Mouse (Mus musculus) E14TG2a.4 (cell line): Measurements from ENCODE around the gene Kcmf1.

ENCODE experiments used
- H3K27me3 ChIP-seq: 2 replicates; pipeline ENCODE4 v1.6.1; 2014; ENCODE audit warnings: low read length, control low read depth; ENCODE audit not compliant: insufficient read depth
- H3K36me3 ChIP-seq: 2 replicates; pipeline ENCODE4 v1.6.1; 2014; ENCODE audit warnings: low read length, control low read depth; ENCODE audit not compliant: insufficient read depth
- H3K4me1 ChIP-seq: replicated peaks from 2 replicates; pipeline ENCODE4 v1.6.1; 2014; ENCODE audit warnings: low read depth, low read length, control low read depth
- H3K4me3 ChIP-seq: replicated peaks from 2 replicates; pipeline ENCODE4 v1.5.1; 2014; ENCODE audit warnings: mild to moderate bottlenecking, low read length
- H3K9me3 ChIP-seq: 2 replicates; pipeline ENCODE4 v1.6.1; 2014; ENCODE audit warnings: low read length, control low read depth
- CTCF ChIP-seq: conservative IDR thresholded peaks from 2 replicates; pipeline ENCODE4 v1.5.1; 2014; ENCODE audit warnings: low read length
- NANOG ChIP-seq: IDR thresholded peaks from 2 replicates; pipeline ENCODE4 v1.6.1; 2014; ENCODE audit warnings: borderline replicate concordance, low read length, mixed read lengths
- POU5F1 ChIP-seq: IDR thresholded peaks from 2 replicates; pipeline ENCODE4 v1.6.1; 2014; ENCODE audit warnings: low read length, borderline replicate concordance

The Kcmf1 gene

GRCm38 (mm10) chr6:72899781-72900681, at the start of gene Kcmf1:
Kcmf1 (minus strand) TSS chr6:72899979.
- Histone ChIP-seq H3K4me3 (peak within 1 kb of the TSS; percentile 91), H3K36me3 (peaks cover 19% of the 10 kb centered on the region), H3K9me3 (no peaks in the 10 kb centered on the region), H3K27me3 (no peaks in the 10 kb centered on the region), H3K4me1 (peaks cover 66% of the 10 kb centered on the region)
- no peak for TF ChIP-seq POU5F1
- TF ChIP-seq NANOG = no peak
- no peak for TF ChIP-seq CTCF

GRCm38 (mm10) chr6:72949161-72949756, 49.5 kb upstream of the Kcmf1 start:
- no peak overlapping the region for H3K4me3 ChIP-seq
- no peaks in the 10 kb centered on the region for H3K27me3 ChIP-seq
- H3K9me3 ChIP-seq = peaks cover 29% of the 10 kb centered on the region
- H3K36me3 ChIP-seq = peaks cover 5% of the 10 kb centered on the region; the same call in 1 of the 2 replicates
- H3K4me1 ChIP-seq = peaks cover 27% of the 10 kb centered on the region
- TF ChIP-seq POU5F1 (no peak), NANOG (no peak), CTCF (no peak)

- TF ChIP-seq NANOG (no peak), POU5F1 (no peak), CTCF (no peak)
- Histone ChIP-seq H3K4me1 (peaks cover 22% of the 10 kb centered on the region), H3K4me3 (no peak overlapping the region), H3K36me3 (peaks cover 5% of the 10 kb centered on the region; the same call in 1 of the 2 replicates), H3K27me3 (no peaks in the 10 kb centered on the region), H3K9me3 (peaks cover 29% of the 10 kb centered on the region)
These were observed 48.6 kb upstream of the Kcmf1 start for GRCm38 (mm10) chr6:72948392-72948791.

GRCm38 (mm10) chr6:72947960-72948359, 48.2 kb upstream of the Kcmf1 start:
- Histone ChIP-seq H3K4me3 (no peak overlapping the region), H3K4me1 (peaks cover 22% of the 10 kb centered on the region), H3K27me3 (no peaks in the 10 kb centered on the region), H3K9me3 (peaks cover 29% of the 10 kb centered on the region), H3K36me3 (peaks cover 5% of the 10 kb centered on the region; the same call in 1 of the 2 replicates)
- no peak for TF ChIP-seq NANOG
- TF ChIP-seq POU5F1 = no peak
- no peak for TF ChIP-seq CTCF

GRCm38 (mm10) chr6:72940493-72940892, 40.7 kb upstream of the Kcmf1 start:
- H3K4me3 ChIP-seq = no peak overlapping the region
- no peaks in the 10 kb centered on the region for H3K36me3 ChIP-seq
- no peak for TF ChIP-seq NANOG
- TF ChIP-seq CTCF = peak; percentile 95
- H3K4me1 ChIP-seq = 0 out of 2 replicates have a peak, but pooled peaks cover 3% of the 10 kb centered on the region
- no peaks in the 10 kb centered on the region for H3K27me3 ChIP-seq
- H3K9me3 ChIP-seq = peaks cover 7% of the 10 kb centered on the region

- TF ChIP-seq POU5F1 = no peak
- TF ChIP-seq NANOG = no peak
- no peak for TF ChIP-seq CTCF
- Histone ChIP-seq H3K4me1 (0 out of 2 replicates have a peak, but pooled peaks cover 3% of the 10 kb centered on the region), H3K27me3 (no peaks in the 10 kb centered on the region), H3K9me3 (peaks cover 9% of the 10 kb centered on the region), H3K36me3 (no peaks in the 10 kb centered on the region), H3K4me3 (no peak overlapping the region)
These were observed 38.1 kb upstream of the Kcmf1 start for GRCm38 (mm10) chr6:72937859-72938258.

- no peak for TF ChIP-seq POU5F1
- no peak for TF ChIP-seq NANOG
- no peak for TF ChIP-seq CTCF
- Histone ChIP-seq H3K4me1 (0 out of 2 replicates have a peak, but pooled peaks cover 3% of the 10 kb centered on the region), H3K27me3 (no peaks in the 10 kb centered on the region), H3K36me3 (no peaks in the 10 kb centered on the region), H3K9me3 (peaks cover 9% of the 10 kb centered on the region), H3K4me3 (no peak overlapping the region)
These were observed 37.7 kb upstream of the Kcmf1 start for GRCm38 (mm10) chr6:72937430-72937829.

GRCm38 (mm10) chr6:72932955-72933354, 33.2 kb upstream of the Kcmf1 start:
- TF ChIP-seq CTCF = no peak
- no peak for TF ChIP-seq POU5F1
- TF ChIP-seq NANOG = no peak
- no peak overlapping the region for H3K4me3 ChIP-seq
- H3K36me3 ChIP-seq = peaks cover 6% of the 10 kb centered on the region; the same call in 1 of the 2 replicates
- H3K27me3 ChIP-seq = no peaks in the 10 kb centered on the region
- peaks cover 16% of the 10 kb centered on the region for H3K4me1 ChIP-seq
- peaks cover 37% of the 10 kb centered on the region for H3K9me3 ChIP-seq
